In the genomic region with DNA sequence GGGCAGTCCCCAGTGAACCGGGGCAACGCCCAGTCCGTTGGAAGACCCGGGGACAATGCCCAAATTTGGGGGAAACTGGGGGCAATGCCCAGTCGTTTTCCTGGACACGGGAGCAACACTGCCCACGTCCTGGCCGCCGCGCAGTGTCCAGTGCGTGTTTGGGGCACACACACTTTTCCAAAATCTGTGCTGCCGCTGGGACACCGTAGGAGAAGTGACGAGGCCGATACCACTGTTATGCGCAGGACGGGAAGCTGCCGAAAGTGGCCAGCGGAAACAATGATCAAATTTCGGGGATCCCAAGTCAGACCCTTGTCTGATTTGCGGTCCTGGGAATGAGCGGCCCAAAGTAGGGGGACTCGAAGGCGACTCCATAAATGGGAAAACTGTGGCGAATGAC, we compare ENCODE assay signal across 9 mouse cellular contexts. TPM values are rescaled to one million over a fixed set of nuclear protein-coding genes. Genes with fewer than 3 reads are reported as not detected.
DNase-seq lines count a peak whose midpoint lies in the region; ATAC-seq and TF ChIP-seq lines count a peak whose summit lies in the region.
"Had no signal": no experiment of that assay in that cellular context is flagged by ENCODE, and none has a peak within 500 bp of the region (broad histone marks: within the 10 kb centered on the region; RNA-seq: fewer than 3 reads in every experiment).

No protein-coding gene starts in this region.

- H3K9ac ChIP-seq in ES-E14 (ENCODE audit: insufficient read depth, low read depth, low read length, poor library complexity, severe bottlenecking), result no peak overlapping the region; the same call in 1 of the 2 replicates
- peak overlapping the region; percentile 43; the same call in 1 of the 2 replicates for H3K9ac ChIP-seq in hindbrain, embryonic 13.5 days
- H3K9ac ChIP-seq in midbrain, embryonic 11.5 days (ENCODE audit: low read length), result no peak overlapping the region

- H3K4me1 ChIP-seq in erythroblast, embryonic 14.5 days (ENCODE audit: control insufficient read depth), result peaks cover 4% of the 10 kb centered on the region; the same call in 1 of the 2 replicates
- peaks cover 0 to 23% of the 10 kb centered on the region in 2 experiments; a peak in 1 of 4 replicates for H3K4me1 ChIP-seq in ES-E14 (ENCODE audit: control insufficient read depth in 2 of 2, insufficient read depth in 2 of 2, low read length in 2 of 2, poor library complexity in 1 of 2)
- peaks cover 34% of the 10 kb centered on the region for H3K4me1 ChIP-seq in hindbrain, embryonic 13.5 days (replicated peaks)
- H3K4me1 ChIP-seq in midbrain, embryonic 11.5 days (ENCODE audit: control insufficient read depth, insufficient read depth, low read length), result peaks cover 17% of the 10 kb centered on the region

- H3K36me3 ChIP-seq in erythroblast, embryonic 14.5 days (ENCODE audit: control insufficient read depth), result no peaks in the 10 kb centered on the region
- no peaks in the 10 kb centered on the region for H3K36me3 ChIP-seq in ES-E14 (ENCODE audit: control insufficient read depth, insufficient read depth, low read length, poor library complexity, severe bottlenecking)
- no peaks in the 10 kb centered on the region for H3K36me3 ChIP-seq in hindbrain, embryonic 13.5 days
- no peaks in the 10 kb centered on the region for H3K36me3 ChIP-seq in midbrain, embryonic 11.5 days (ENCODE audit: control insufficient read depth, insufficient read depth, low read length)

- H3K27me3 ChIP-seq in erythroblast, embryonic 14.5 days (ENCODE audit: control insufficient read depth), result peaks cover 100% of the 10 kb centered on the region
- H3K27me3 ChIP-seq in hindbrain, embryonic 13.5 days, result peaks cover 100% of the 10 kb centered on the region
- H3K27me3 ChIP-seq in midbrain, embryonic 11.5 days (ENCODE audit: control insufficient read depth, insufficient read depth, low read length), result peaks cover 96% of the 10 kb centered on the region

- peak overlapping the region; percentile 48 for H3K4me2 ChIP-seq in hindbrain, embryonic 13.5 days
- peak overlapping the region; percentile 43; the same call in 1 of the 2 replicates for H3K4me2 ChIP-seq in midbrain, embryonic 11.5 days

- 1% methylated on average over 25 of the region's 25 CpGs for WGBS in hindbrain, embryonic 13.5 days
- WGBS in midbrain, embryonic 11.5 days, result under 1% methylated on average over 25 of the region's 25 CpGs

- H3K9me3 ChIP-seq in erythroblast, embryonic 14.5 days (ENCODE audit: control insufficient read depth, low read length), result peaks cover 4% of the 10 kb centered on the region; the same call in 1 of the 2 replicates
- H3K9me3 ChIP-seq in ES-E14 (ENCODE audit: control insufficient read depth, insufficient read depth, low read depth, low read length), result no peaks in the 10 kb centered on the region
- H3K9me3 ChIP-seq in hindbrain, embryonic 13.5 days, result no peaks in the 10 kb centered on the region
- no peaks in the 10 kb centered on the region for H3K9me3 ChIP-seq in midbrain, embryonic 11.5 days (ENCODE audit: control insufficient read depth, low read length)

- no peak overlapping the region for H3K27ac ChIP-seq in ES-E14 (ENCODE audit: insufficient read depth, low read depth, low read length, poor library complexity, severe bottlenecking)
- no peak overlapping the region for H3K27ac ChIP-seq in hindbrain, embryonic 13.5 days
- H3K27ac ChIP-seq in midbrain, embryonic 11.5 days (ENCODE audit: low read depth, low read length), result no peak overlapping the region

- no peak for DNase-seq in ES-E14 (ENCODE audit: low read depth, low spot score)
- peak; percentile 96 for DNase-seq in midbrain, embryonic 11.5 days (ENCODE audit: low spot score, missing footprints)
- no peak for DNase-seq in thymus, postnatal 36 days
- no peak for DNase-seq in ovary, postnatal 14 days (ENCODE audit: low spot score)
- DNase-seq: adrenal gland, postnatal 14 days had no signal

- in situ Hi-C loops in ES-E14 (cut with MboI; ENCODE audit: low sequenced_read_pairs in 2 of 2, unreplicated experiment in 2 of 2), result no loop called here

- ATAC-seq in erythroblast, adult 5-6 weeks (replicated peaks; ENCODE audit: low FRiP score, poor library complexity, severe bottlenecking), result no peak
- no peak for ATAC-seq in hindbrain, embryonic 13.5 days (ENCODE audit: low FRiP score)
- no peak for ATAC-seq in midbrain, embryonic 11.5 days (ENCODE audit: low FRiP score)
- no peak for ATAC-seq in cerebellum, adult (ENCODE audit: insufficient number of reproducible peaks, low FRiP score, low TSS enrichment)

- peak overlapping the region; percentile 48 for H3K4me3 ChIP-seq in erythroblast, embryonic 14.5 days (replicated peaks)
- peak overlapping the region; percentile 36 to 46 for H3K4me3 ChIP-seq in ES-E14 (ENCODE audit: insufficient read depth in 1 of 2, low read depth in 1 of 2, low read length in 2 of 2, poor library complexity in 1 of 2, severe bottlenecking in 1 of 2)
- peak overlapping the region; percentile 36 for H3K4me3 ChIP-seq in hindbrain, embryonic 13.5 days
- peak overlapping the region; percentile 31 for H3K4me3 ChIP-seq in midbrain, embryonic 11.5 days (ENCODE audit: low read depth, low read length)

TF ChIP-seq in ES-E14, 5 proteins besides CTCF, POLR2A, EP300 and RAD21:
- TF ChIP-seq MAFK (IDR thresholded peaks at IDR 0.05; ENCODE audit: insufficient read depth, low read depth, low read length) (no peak), HCFC1 (IDR thresholded peaks at IDR 0.05; ENCODE audit: borderline replicate concordance, insufficient read depth, low read length) (no peak), ZC3H11A (IDR thresholded peaks at IDR 0.05; ENCODE audit: borderline replicate concordance, low read depth, low read length) (no peak), ZNF384 (IDR thresholded peaks at IDR 0.05; ENCODE audit: low read depth, low read length) (no peak), CHD2 (IDR thresholded peaks at IDR 0.05; ENCODE audit: low read depth, low read length) (no peak)
TF ChIP-seq in ES-E14: peak in this region for 0.

RNA-seq across cellular contexts. Expression of a gene that starts 5.6 kb away (rescaled TPM):
- polyA plus RNA-seq in erythroblast, embryonic 14.5 days (2012), result 3.3 and 4.3 TPM in 2 replicates
- not detected in 2 replicates for total RNA-seq in erythroblast, adult 5-6 weeks (2015; ENCODE audit: low replicate concordance)
- not detected in 2 replicates for total RNA-seq in erythroblast, adult 5-6 weeks (2017; ENCODE audit: low replicate concordance)
- 44.4 and 66.4 TPM in 2 replicates for total RNA-seq in ES-E14 (2012; rRNA removed)
- 179 and 205 TPM in 2 replicates for polyA plus RNA-seq in hindbrain, embryonic 13.5 days (2015; fragmentation: Nextera tagmentation; extraction: Ambion mirVana)
- polyA plus RNA-seq in midbrain, embryonic 11.5 days (2014; fragmentation: Nextera tagmentation; extraction: Ambion mirVana), result 126 and 131 TPM in 2 replicates

RNA-seq across cellular contexts. Expression of a gene that starts 8.7 kb away (rescaled TPM):
- 0.01 TPM in 1 of 2 replicates, not detected in the other for polyA plus RNA-seq in erythroblast, embryonic 14.5 days (2012)
- not detected in 2 replicates for total RNA-seq in erythroblast, adult 5-6 weeks (2015; ENCODE audit: low replicate concordance)
- total RNA-seq in erythroblast, adult 5-6 weeks (2017; ENCODE audit: low replicate concordance), result not detected in 2 replicates
- 0.16 and 0.40 TPM in 2 replicates for total RNA-seq in ES-E14 (2012; rRNA removed)
- polyA plus RNA-seq in hindbrain, embryonic 13.5 days (2015; fragmentation: Nextera tagmentation; extraction: Ambion mirVana), result not detected in 2 replicates
- not detected in 2 replicates for polyA plus RNA-seq in midbrain, embryonic 11.5 days (2014; fragmentation: Nextera tagmentation; extraction: Ambion mirVana)
- total RNA-seq: adrenal gland, postnatal 14 days had no signal

Comparison
In these comparisons a context has a peak if more than half of its experiments do, and no peak if none do; other contexts are left out.
1. RNA of a gene that starts 5.6 kb away (polyA plus RNA-seq): 179 to 205 TPM in hindbrain, embryonic 13.5 days and 126 to 131 TPM in midbrain, embryonic 11.5 days; 3.3 to 4.3 TPM in erythroblast, embryonic 14.5 days; every median in the first group is over 10 times any median in the second.
2. Peak in every context shown above with its lines, with median percentiles within 50 percentile points of each other: H3K4me3 ChIP-seq.